ENCODE assay signal across 10 mouse cellular contexts in genomic region chr6:144098119-144098518, GRCm38 (mm10).
DNase-seq lines count a peak whose midpoint lies in the region; ATAC-seq and TF ChIP-seq lines count a peak whose summit lies in the region.
"Had no signal": no experiment of that assay in that cellular context is flagged by ENCODE, and none has a peak within 500 bp of the region (broad histone marks: within the 10 kb centered on the region; RNA-seq: fewer than 3 reads in every experiment).

No protein-coding gene starts in this region.

- DNase-seq in heart, postnatal 0 days (ENCODE audit: low spot score): peak; percentile 41
- DNase-seq in midbrain, postnatal 0 days (ENCODE audit: low spot score): peak; percentile 37
- no peak for DNase-seq in midbrain, embryonic 10.5 days (ENCODE audit: low spot score)
- peak; percentile 40 to 48 for DNase-seq in layer of hippocampus, postnatal 36 days
- no peak for DNase-seq in stomach, postnatal 0 days (ENCODE audit: low spot score)
- DNase-seq in gastrocnemius, adult 18-20 months (ENCODE audit: low spot score): no peak
- no peak for DNase-seq in natural killer cell, adult 2 months (ENCODE audit: low spot score in 2 of 2)
- DNase-seq: thymus, postnatal 36 days had no signal

- 56% methylated on average over 9 of the region's 9 CpGs for WGBS in heart, postnatal 0 days
- WGBS in heart, embryonic 11.5 days (ENCODE audit: insufficient replicate concordance): 49% methylated on average over 9 of the region's 9 CpGs
- WGBS in midbrain, postnatal 0 days: 65% methylated on average over 9 of the region's 9 CpGs
- WGBS in midbrain, embryonic 10.5 days: 63% methylated on average over 9 of the region's 9 CpGs
- 33% methylated on average over 9 of the region's 9 CpGs for WGBS in stomach, postnatal 0 days

- no peak overlapping the region for H3K4me3 ChIP-seq in heart, postnatal 0 days (ENCODE audit: low read depth, low read length)
- no peak overlapping the region for H3K4me3 ChIP-seq in heart, embryonic 11.5 days (ENCODE audit: low read depth, low read length)
- no peak overlapping the region for H3K4me3 ChIP-seq in midbrain, postnatal 0 days (ENCODE audit: low read depth, low read length)
- no peak overlapping the region for H3K4me3 ChIP-seq in midbrain, embryonic 10.5 days
- H3K4me3 ChIP-seq in stomach, postnatal 0 days (ENCODE audit: low read depth, low read length): no peak overlapping the region
- H3K4me3 ChIP-seq: lung, embryonic 15.5 days had no signal

- no peaks in the 10 kb centered on the region for H3K36me3 ChIP-seq in heart, postnatal 0 days (replicated peaks; ENCODE audit: control insufficient read depth, insufficient read depth, low read length)
- H3K36me3 ChIP-seq in heart, embryonic 11.5 days (ENCODE audit: control insufficient read depth, insufficient read depth, low read length): no peaks in the 10 kb centered on the region
- H3K36me3 ChIP-seq in midbrain, postnatal 0 days (ENCODE audit: insufficient read depth, low read length): no peaks in the 10 kb centered on the region
- 0 out of 2 replicates have a peak, but pooled peaks cover 2% of the 10 kb centered on the region for H3K36me3 ChIP-seq in midbrain, embryonic 10.5 days
- no peaks in the 10 kb centered on the region for H3K36me3 ChIP-seq in stomach, postnatal 0 days (ENCODE audit: control insufficient read depth, insufficient read depth, low read length)
- H3K36me3 ChIP-seq: lung, embryonic 15.5 days had no signal

- H3K9ac ChIP-seq in heart, postnatal 0 days (replicated peaks; ENCODE audit: low read depth, low read length): no peak overlapping the region
- H3K9ac ChIP-seq in heart, embryonic 11.5 days (ENCODE audit: low read depth, low read length): no peak overlapping the region
- H3K9ac ChIP-seq in midbrain, postnatal 0 days (replicated peaks; ENCODE audit: low read length, poor library complexity, severe bottlenecking): no peak overlapping the region
- no peak overlapping the region for H3K9ac ChIP-seq in stomach, postnatal 0 days (ENCODE audit: low read length)
- H3K9ac ChIP-seq: lung, embryonic 15.5 days had no signal

- no peaks in the 10 kb centered on the region for H3K9me3 ChIP-seq in heart, postnatal 0 days (replicated peaks; ENCODE audit: control insufficient read depth, low read length)
- H3K9me3 ChIP-seq in heart, embryonic 11.5 days (replicated peaks; ENCODE audit: control insufficient read depth, low read length): 0 out of 2 replicates have a peak, but pooled peaks cover 2% of the 10 kb centered on the region
- no peaks in the 10 kb centered on the region for H3K9me3 ChIP-seq in midbrain, postnatal 0 days (ENCODE audit: low read length)
- H3K9me3 ChIP-seq in midbrain, embryonic 10.5 days (replicated peaks): no peaks in the 10 kb centered on the region; the same call in 1 of the 2 replicates
- H3K9me3 ChIP-seq in stomach, postnatal 0 days (ENCODE audit: control insufficient read depth, low read length): no peaks in the 10 kb centered on the region
- H3K9me3 ChIP-seq: lung, embryonic 15.5 days had no signal

- no peak overlapping the region for H3K27ac ChIP-seq in heart, postnatal 0 days (ENCODE audit: low read depth)
- no peak overlapping the region for H3K27ac ChIP-seq in heart, embryonic 11.5 days (ENCODE audit: low read depth, low read length)
- H3K27ac ChIP-seq in midbrain, postnatal 0 days (ENCODE audit: low read depth, low read length): no peak overlapping the region
- H3K27ac ChIP-seq in midbrain, embryonic 10.5 days (replicated peaks): no peak overlapping the region
- H3K27ac ChIP-seq in stomach, postnatal 0 days (replicated peaks): no peak overlapping the region
- H3K27ac ChIP-seq: lung, embryonic 15.5 days had no signal

- H3K27me3 ChIP-seq in heart, postnatal 0 days (ENCODE audit: control insufficient read depth, insufficient read depth, low read length): no peaks in the 10 kb centered on the region
- no peaks in the 10 kb centered on the region for H3K27me3 ChIP-seq in heart, embryonic 11.5 days (ENCODE audit: control insufficient read depth, insufficient read depth, low read length)
- no peaks in the 10 kb centered on the region for H3K27me3 ChIP-seq in midbrain, postnatal 0 days (ENCODE audit: insufficient read depth, low read length)
- no peaks in the 10 kb centered on the region for H3K27me3 ChIP-seq in midbrain, embryonic 10.5 days (ENCODE audit: low read depth, poor library complexity, severe bottlenecking)
- no peaks in the 10 kb centered on the region for H3K27me3 ChIP-seq in stomach, postnatal 0 days (ENCODE audit: control insufficient read depth, insufficient read depth, low read length)
- H3K27me3 ChIP-seq: lung, embryonic 15.5 days had no signal

- no peak for TF ChIP-seq EP300 in heart, postnatal 0 days (IDR thresholded peaks at IDR 0.05; ENCODE audit: low read depth)
- no peak for TF ChIP-seq EP300 in stomach, postnatal 0 days (optimal IDR thresholded peaks at IDR 0.05)

- no peaks in the 10 kb centered on the region for H3K4me1 ChIP-seq in heart, postnatal 0 days (ENCODE audit: control insufficient read depth, insufficient read depth)
- no peaks in the 10 kb centered on the region for H3K4me1 ChIP-seq in heart, embryonic 11.5 days (ENCODE audit: control insufficient read depth, insufficient read depth, low read length)
- no peaks in the 10 kb centered on the region for H3K4me1 ChIP-seq in midbrain, postnatal 0 days (ENCODE audit: insufficient read depth, low read length)
- peaks cover 17% of the 10 kb centered on the region for H3K4me1 ChIP-seq in midbrain, embryonic 10.5 days
- no peaks in the 10 kb centered on the region for H3K4me1 ChIP-seq in stomach, postnatal 0 days (replicated peaks; ENCODE audit: control insufficient read depth, insufficient read depth)
- H3K4me1 ChIP-seq: lung, embryonic 15.5 days had no signal

- TF ChIP-seq CTCF in heart, postnatal 0 days (IDR thresholded peaks at IDR 0.05; ENCODE audit: low read depth): no peak
- TF ChIP-seq CTCF in midbrain, postnatal 0 days (IDR thresholded peaks at IDR 0.05): no peak
- no peak for TF ChIP-seq CTCF in stomach, postnatal 0 days (IDR thresholded peaks at IDR 0.05; ENCODE audit: low read depth)

- H3K4me2 ChIP-seq in heart, postnatal 0 days (ENCODE audit: low read depth, low read length): no peak overlapping the region
- no peak overlapping the region for H3K4me2 ChIP-seq in heart, embryonic 11.5 days
- no peak overlapping the region for H3K4me2 ChIP-seq in midbrain, postnatal 0 days (ENCODE audit: low read depth, low read length, poor library complexity, severe bottlenecking)
- H3K4me2 ChIP-seq in stomach, postnatal 0 days (replicated peaks; ENCODE audit: low read depth): no peak overlapping the region; the same call in 1 of the 2 replicates
- H3K4me2 ChIP-seq: lung, embryonic 15.5 days had no signal

- ATAC-seq in heart, postnatal 0 days (ENCODE audit: insufficient read depth, low read depth): no peak; the same call in 1 of the 2 replicates
- no peak for ATAC-seq in heart, embryonic 11.5 days (replicated peaks; ENCODE audit: insufficient number of reproducible peaks, low FRiP score, low TSS enrichment)
- ATAC-seq in midbrain, postnatal 0 days (ENCODE audit: low FRiP score): no peak
- ATAC-seq in stomach, postnatal 0 days (ENCODE audit: low FRiP score, low TSS enrichment): 0 out of 2 replicates have a peak, but pooled peaks have one; percentile 47

Comparison
In these comparisons a context has a peak if more than half of its experiments do, and no peak if none do; other contexts are left out.
1. DNase-seq: peak in heart, postnatal 0 days (single experiment), midbrain, postnatal 0 days (single experiment) and layer of hippocampus, postnatal 36 days (2 of 2); none in midbrain, embryonic 10.5 days (single experiment), stomach, postnatal 0 days (single experiment), gastrocnemius, adult 18-20 months (single experiment) and natural killer cell, adult 2 months (0 of 2).